Mouse (Mus musculus): Measurements from ENCODE around the gene Gen1. TPM values are rescaled to one million over a fixed set of nuclear protein-coding genes. Genes with fewer than 3 reads are reported as not detected.

Gene Gen1
- polyA plus RNA-seq, 1 experiment from 2014 or later: 8.9 TPM

- Histone ChIP-seq H3K36me3 (no peaks in the 10 kb centered on the region), H3K4me3 (no peak overlapping the region), H3K27ac (no peak overlapping the region), H3K4me1 (no peaks in the 10 kb centered on the region; the same call in 1 of the 2 replicates), H3K27me3 (replicated peaks) (no peaks in the 10 kb centered on the region), H3K9me3 (no peaks in the 10 kb centered on the region), H3K4me2 (replicated peaks) (no peak overlapping the region), H3K9ac (no peak overlapping the region)
- no peak for ATAC-seq (ENCODE audit: low FRiP score, low read depth)
- WGBS: 93% methylated on average over 12 of the region's 12 CpGs
These were observed 64.9 kb downstream of the Gen1 start for GRCm38 (mm10) chr12:11200711-11201110.

- H3K9me3 ChIP-seq: no peaks in the 10 kb centered on the region
- H3K27me3 ChIP-seq (replicated peaks): no peaks in the 10 kb centered on the region
- no peak overlapping the region for H3K4me3 ChIP-seq
- no peak overlapping the region for H3K4me2 ChIP-seq (replicated peaks)
- no peaks in the 10 kb centered on the region for H3K36me3 ChIP-seq
- H3K27ac ChIP-seq: no peak overlapping the region
- no peak overlapping the region for H3K9ac ChIP-seq
- no peaks in the 10 kb centered on the region; the same call in 1 of the 2 replicates for H3K4me1 ChIP-seq
- 62% methylated on average over 2 of the region's 2 CpGs for WGBS
- no peak for ATAC-seq (ENCODE audit: low FRiP score, low read depth)
These were observed 67.0 kb downstream of the Gen1 start for GRCm38 (mm10) chr12:11198551-11198950.

GRCm38 (mm10) chr12:11198026-11198425 lies 67.6 kb downstream of the Gen1 start:
- Histone ChIP-seq H3K4me1 (no peaks in the 10 kb centered on the region; the same call in 1 of the 2 replicates), H3K4me3 (no peak overlapping the region), H3K36me3 (no peaks in the 10 kb centered on the region), H3K9me3 (no peaks in the 10 kb centered on the region), H3K4me2 (replicated peaks) (no peak overlapping the region), H3K27ac (no peak overlapping the region), H3K9ac (no peak overlapping the region), H3K27me3 (replicated peaks) (no peaks in the 10 kb centered on the region)
- WGBS: 46% methylated on average over 4 of the region's 4 CpGs
- no peak for ATAC-seq (ENCODE audit: low FRiP score, low read depth)

- 63% methylated on average over 5 of the region's 5 CpGs for WGBS
- Histone ChIP-seq H3K36me3 (no peaks in the 10 kb centered on the region), H3K4me3 (no peak overlapping the region), H3K27me3 (replicated peaks) (no peaks in the 10 kb centered on the region), H3K27ac (no peak overlapping the region), H3K9me3 (no peaks in the 10 kb centered on the region), H3K4me1 (no peaks in the 10 kb centered on the region; the same call in 1 of the 2 replicates), H3K9ac (no peak overlapping the region), H3K4me2 (replicated peaks) (no peak overlapping the region)
- ATAC-seq (ENCODE audit: low FRiP score, low read depth): 0 out of 2 replicates have a peak, but pooled peaks have one; percentile 16
These were observed 68.8 kb downstream of the Gen1 start for GRCm38 (mm10) chr12:11196830-11197229.

GRCm38 (mm10) chr12:11196142-11196597 lies 69.4 kb downstream of the Gen1 start:
- peak overlapping the region; percentile 54 for H3K4me2 ChIP-seq (replicated peaks)

GRCm38 (mm10) chr12:11195031-11195430 lies 70.6 kb downstream of the Gen1 start:
- Histone ChIP-seq H3K27ac (no peak overlapping the region), H3K27me3 (replicated peaks) (no peaks in the 10 kb centered on the region), H3K4me2 (replicated peaks) (no peak overlapping the region), H3K36me3 (no peaks in the 10 kb centered on the region), H3K9me3 (no peaks in the 10 kb centered on the region), H3K4me3 (no peak overlapping the region), H3K9ac (no peak overlapping the region), H3K4me1 (no peaks in the 10 kb centered on the region; the same call in 1 of the 2 replicates)
- WGBS: 97% methylated on average over 1 of the region's 1 CpGs
- no peak for ATAC-seq (ENCODE audit: low FRiP score, low read depth)

More at GRCm38 (mm10) chr12:11196142-11196597, 69.4 kb downstream of the Gen1 start:
- no peaks in the 10 kb centered on the region; the same call in 1 of the 2 replicates for H3K4me1 ChIP-seq
- no peak overlapping the region for H3K4me3 ChIP-seq
- H3K9me3 ChIP-seq: no peaks in the 10 kb centered on the region
- no peak overlapping the region for H3K27ac ChIP-seq
- ATAC-seq (ENCODE audit: low FRiP score, low read depth): peak; percentile 78
- H3K9ac ChIP-seq: no peak overlapping the region
- H3K36me3 ChIP-seq: no peaks in the 10 kb centered on the region
- H3K27me3 ChIP-seq (replicated peaks): no peaks in the 10 kb centered on the region
- WGBS: 10% methylated on average over 19 of the region's 19 CpGs

Small RNAs within 50 kb of the gene (microRNA-seq; reads per million reads assigned to microRNA genes)
- gene Mir7675: not detected

Other genes starting within 250 kb of the Gen1 start
- 1.1 TPM in 2 replicates for gene Kcns3, start 114.7 kb downstream of the Gen1 start, polyA plus RNA-seq (2016; fragmentation: Nextera tagmentation; extraction: Ambion mirVana)
- not detected in 2 replicates for gene Msgn1, start 56.8 kb downstream of the Gen1 start, polyA plus RNA-seq (2016; fragmentation: Nextera tagmentation; extraction: Ambion mirVana)
- 116 and 127 TPM in 2 replicates for gene Smc6, start 85 bp upstream of the Gen1 start, polyA plus RNA-seq (2016; fragmentation: Nextera tagmentation; extraction: Ambion mirVana)
- gene Vsnl1, start 170.8 kb upstream of the Gen1 start, polyA plus RNA-seq (2016; fragmentation: Nextera tagmentation; extraction: Ambion mirVana): 4.5 and 6.2 TPM in 2 replicates
- 0.36 and 0.42 TPM in 2 replicates for gene Rad51ap2, start 190.3 kb upstream of the Gen1 start, polyA plus RNA-seq (2016; fragmentation: Nextera tagmentation; extraction: Ambion mirVana)